Mouse (Mus musculus) layer of hippocampus, postnatal 10 days (tissue): ENCODE results near the gene Casr. TPM values are rescaled to one million over a fixed set of nuclear protein-coding genes. Genes with fewer than 3 reads are reported as not detected.

ENCODE experiments used
- DNase-seq, 2 experiments: peaks; one replicate each; pipeline ENCODE4 v3.0.0; 2021; ENCODE audit warnings: low spot score in 2 of 2
- long read RNA-seq: library from polyadenylated mRNA; stranded (forward); transcript quantifications from one replicate; pipeline ENCODE4 v2.0.0, GENCODE M21; 2023
- total RNA-seq, 2 experiments: library from RNA; stranded (reverse); gene quantifications; 2 replicates each; pipeline ENCODE4 v1.2.3; 2021

Casr gene
- total RNA-seq, result 1 to 10 TPM; 1.7 to 2.3 TPM
- long read RNA-seq, result 0 reads

GRCm38 (mm10) chr16:36561386-36562338 lies at the start of gene Casr:
Gene Casr, minus strand, starts transcription at chr16:36562141.
- no peak for DNase-seq

GRCm38 (mm10) chr16:36602632-36603031 lies 40.7 kb upstream of the Casr start:
- no peak for DNase-seq

GRCm38 (mm10) chr16:36598265-36598664 lies 36.3 kb upstream of the Casr start:
- DNase-seq, result no peak

- no peak for DNase-seq
Measured at GRCm38 (mm10) chr16:36596671-36597410, 34.9 kb upstream of the Casr start.

- no peak for DNase-seq
Measured at GRCm38 (mm10) chr16:36589898-36590297, 28.0 kb upstream of the Casr start.

GRCm38 (mm10) chr16:36587971-36588370 lies 26.0 kb upstream of the Casr start:
- DNase-seq, result no peak

- no peak for DNase-seq
Measured at GRCm38 (mm10) chr16:36582073-36582472, 20.1 kb upstream of the Casr start.

- DNase-seq, result no peak
Measured at GRCm38 (mm10) chr16:36571942-36572341, 10.0 kb upstream of the Casr start.

GRCm38 (mm10) chr16:36559573-36559972 lies 2.4 kb downstream of the Casr start:
- no peak for DNase-seq

- DNase-seq, result no peak
Measured at GRCm38 (mm10) chr16:36555672-36556165, 6.2 kb downstream of the Casr start.

- DNase-seq, result no peak
Measured at GRCm38 (mm10) chr16:36553624-36554023, 8.3 kb downstream of the Casr start.

- DNase-seq, result no peak
Measured at GRCm38 (mm10) chr16:36545333-36545732, 16.6 kb downstream of the Casr start.

- DNase-seq, result no peak
Measured at GRCm38 (mm10) chr16:36543091-36543490, 18.9 kb downstream of the Casr start.

GRCm38 (mm10) chr16:36540834-36541233 lies 21.1 kb downstream of the Casr start:
- no peak for DNase-seq

- no peak for DNase-seq
Measured at GRCm38 (mm10) chr16:36532981-36533687, 28.8 kb downstream of the Casr start.

- no peak for DNase-seq
Measured at GRCm38 (mm10) chr16:36532046-36532445, 29.9 kb downstream of the Casr start.

GRCm38 (mm10) chr16:36531630-36532029 lies 30.3 kb downstream of the Casr start:
- DNase-seq, result no peak

- peak in 1 of 2 experiments; percentile 22 for DNase-seq
Measured at GRCm38 (mm10) chr16:36530566-36531552, 31.1 kb downstream of the Casr start.

- DNase-seq, result no peak
Measured at GRCm38 (mm10) chr16:36528822-36529221, 33.1 kb downstream of the Casr start.
